Mouse (Mus musculus): ENCODE results near the gene Il6. TPM values are rescaled to one million over a fixed set of nuclear protein-coding genes. Genes with fewer than 3 reads are reported as not detected.
"Not testable (repeated sequence)": the region's sequence is repeated elsewhere in the genome, so short reads cannot be mapped to it uniquely, and the experiment has no call there.

Gene Il6
- total RNA-seq (2021): not detected
- long read RNA-seq, experiment 1: 0 reads
- long read RNA-seq, experiment 2: 0 reads

- peak; percentile 93 for DNase-seq
Observed at GRCm38 (mm10) chr5:30012726-30013503, at the start of gene Il6. Gene Il6, plus strand, starts transcription at chr5:30013114.

- no peak for DNase-seq
Observed at GRCm38 (mm10) chr5:29963488-29963887, 49.4 kb upstream of the Il6 start.

GRCm38 (mm10) chr5:29970212-29970611 lies 42.7 kb upstream of the Il6 start:
- no peak for DNase-seq

GRCm38 (mm10) chr5:29972796-29973195 lies 40.1 kb upstream of the Il6 start:
- no peak for DNase-seq

GRCm38 (mm10) chr5:29973533-29973932 lies 39.4 kb upstream of the Il6 start:
- DNase-seq: no peak

GRCm38 (mm10) chr5:29974115-29974514 lies 38.8 kb upstream of the Il6 start:
- DNase-seq: no peak

- no peak for DNase-seq
Observed at GRCm38 (mm10) chr5:29993583-29993982, 19.3 kb upstream of the Il6 start.

- DNase-seq: no peak
Observed at GRCm38 (mm10) chr5:29994344-29994743, 18.6 kb upstream of the Il6 start.

- no peak for DNase-seq
Observed at GRCm38 (mm10) chr5:29997351-29997750, 15.6 kb upstream of the Il6 start.

GRCm38 (mm10) chr5:30000921-30001320 lies 12.0 kb upstream of the Il6 start:
- no peak for DNase-seq

GRCm38 (mm10) chr5:30014580-30014979 lies 1.7 kb downstream of the Il6 start:
- peak in 1 of 2 experiments; percentile 22 for DNase-seq

- DNase-seq: not testable (repeated sequence)
Observed at GRCm38 (mm10) chr5:30035862-30036261, 22.9 kb downstream of the Il6 start.

- DNase-seq: not testable (repeated sequence)
Observed at GRCm38 (mm10) chr5:30037111-30037510, 24.2 kb downstream of the Il6 start.

- DNase-seq: not testable (repeated sequence)
Observed at GRCm38 (mm10) chr5:30039324-30039723, 26.4 kb downstream of the Il6 start.

- not testable (repeated sequence) for DNase-seq
Observed at GRCm38 (mm10) chr5:30039841-30040240, 26.9 kb downstream of the Il6 start.

GRCm38 (mm10) chr5:30058216-30058731 lies 45.4 kb downstream of the Il6 start:
- no peak for DNase-seq

- DNase-seq: not testable (repeated sequence)
Observed at GRCm38 (mm10) chr5:30059607-30060006, 46.7 kb downstream of the Il6 start.

GRCm38 (mm10) chr5:30067726-30068125 lies 54.8 kb downstream of the Il6 start:
- no peak for DNase-seq

Other genes starting within 250 kb of the Il6 start
- 10 to 100 TPM; 21.3 to 22.2 TPM for gene Tyms, start 60.5 kb downstream of the Il6 start, total RNA-seq (2021)
- not detected for gene Garem2, start 92.0 kb downstream of the Il6 start, total RNA-seq (2021)
- gene 3110082J24Rik, start 93.0 kb downstream of the Il6 start, total RNA-seq (2021): not detected
- 100 to 1,000 TPM; 505 to 525 TPM for gene Hadha, start 142.0 kb downstream of the Il6 start, total RNA-seq (2021)
- 100 to 1,000 TPM; 827 to 996 TPM for gene Hadhb, start 142.1 kb downstream of the Il6 start, total RNA-seq (2021)
- gene Adgrf3, start 192.6 kb downstream of the Il6 start, total RNA-seq (2021): not detected
- 10 to 100 TPM; 24.2 to 25.9 TPM for gene Selenoi, start 219.5 kb downstream of the Il6 start, total RNA-seq (2021)